Mouse (Mus musculus) layer of hippocampus, postnatal 14 days (tissue): ENCODE results near the gene P2rx7. TPM values are rescaled to one million over a fixed set of nuclear protein-coding genes. Genes with fewer than 3 reads are reported as not detected.
"Not testable (repeated sequence)": the region's sequence is repeated elsewhere in the genome, so short reads cannot be mapped to it uniquely, and the experiment has no call there.

Experiments used
- DNase-seq, 2 experiments: peaks; one replicate each; pipeline ENCODE4 v3.0.0; 2021 to 2022; ENCODE audit warnings: low spot score in 2 of 2, mixed read lengths in 1 of 2
- total RNA-seq, 2 experiments: library from RNA; stranded (reverse); gene quantifications; 2 replicates each; pipeline ENCODE4 v1.2.3; 2021

Gene P2rx7
- total RNA-seq, 2 experiments from 2014 or later = 7.8 TPM

DNA sequence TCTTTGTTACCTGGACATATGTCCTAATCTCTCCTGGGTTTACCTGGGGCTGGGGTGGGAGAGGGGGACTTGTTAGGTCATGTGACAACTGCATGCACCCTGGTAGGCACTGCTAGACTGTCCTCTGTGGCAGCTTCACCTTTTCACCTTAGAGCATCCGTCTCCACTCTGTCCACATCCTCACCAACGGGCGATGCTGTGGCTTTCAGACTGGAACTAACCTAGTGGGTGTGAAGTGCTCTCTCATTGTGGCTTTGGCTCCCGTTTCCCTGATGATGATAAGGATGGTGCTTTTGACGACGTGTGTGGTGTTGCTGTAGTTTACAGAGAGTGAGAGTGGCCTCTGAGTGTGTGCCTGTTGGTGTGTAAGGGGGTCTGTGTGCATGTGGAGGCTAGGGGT lies 1.6 kb downstream of the P2rx7 start:
- DNase-seq = no peak

DNA sequence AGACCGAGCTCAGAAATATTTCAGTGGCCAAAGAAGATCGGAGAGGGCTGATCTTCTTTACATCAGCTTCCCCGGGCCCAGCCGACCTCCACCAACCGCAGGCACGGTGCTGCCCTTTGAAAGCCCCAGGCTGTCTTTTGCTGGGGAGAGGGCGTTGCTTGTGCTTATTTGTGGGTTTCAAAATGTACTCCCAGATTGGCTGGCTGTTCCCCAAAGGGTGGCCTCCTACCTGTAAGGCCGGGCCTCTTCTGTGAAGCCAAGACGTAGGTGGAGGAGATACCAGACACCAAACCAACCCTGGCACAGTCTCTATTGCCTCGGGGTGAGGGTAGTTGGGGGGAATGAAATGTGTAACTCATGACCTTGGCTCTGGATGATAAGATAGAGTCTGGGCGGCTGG lies 2.3 kb downstream of the P2rx7 start:
- DNase-seq = no peak

DNA sequence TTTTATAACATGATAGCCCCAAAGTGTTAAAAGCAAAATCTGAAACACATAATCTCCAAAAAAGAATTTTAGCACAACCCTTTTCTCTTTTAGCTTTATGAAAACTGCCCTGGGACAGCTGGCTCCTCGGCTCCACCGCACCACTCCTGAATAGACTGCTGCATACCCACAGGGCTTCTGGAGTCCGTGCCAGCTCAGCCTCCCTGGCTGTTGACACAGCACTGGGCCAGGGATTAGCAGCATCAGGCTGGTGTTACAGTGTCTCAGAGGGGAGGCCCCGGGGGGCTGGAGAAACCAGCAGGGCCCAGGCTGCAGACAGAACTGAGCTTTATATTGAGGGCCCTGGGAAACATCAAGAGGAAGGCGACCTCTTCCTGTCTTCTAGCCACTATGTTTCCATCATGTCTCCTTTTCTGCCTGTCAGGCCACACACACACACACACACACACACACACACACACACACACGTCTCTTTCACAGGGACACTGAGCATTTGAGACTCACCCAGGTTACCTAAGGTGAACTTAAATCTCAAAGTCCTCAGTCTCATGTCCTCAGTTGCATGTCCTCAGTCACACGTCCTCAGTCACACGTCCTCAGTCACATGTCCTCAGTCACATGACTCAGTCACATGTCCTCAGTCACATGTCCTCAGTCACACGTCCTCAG lies 3.7 kb downstream of the P2rx7 start:
- DNase-seq = no peak

DNA sequence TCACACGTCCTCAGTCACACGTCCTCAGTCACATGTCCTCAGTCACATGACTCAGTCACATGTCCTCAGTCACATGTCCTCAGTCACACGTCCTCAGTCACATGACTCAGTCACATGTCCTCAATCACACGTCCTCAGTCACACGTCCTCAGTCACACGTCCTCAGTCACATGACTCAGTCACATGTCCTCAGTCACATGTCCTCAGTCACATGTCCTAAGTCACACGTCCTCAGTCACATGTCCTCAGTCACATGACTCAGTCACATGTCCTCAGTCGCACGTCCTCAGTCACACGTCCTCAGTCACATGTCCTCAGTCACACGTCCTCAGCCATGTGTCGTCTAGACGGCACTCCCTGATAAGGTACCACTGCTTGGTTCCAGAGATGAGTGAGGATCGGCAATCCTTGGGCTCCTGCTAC lies 4.3 kb downstream of the P2rx7 start:
- not testable (repeated sequence) for DNase-seq

DNA sequence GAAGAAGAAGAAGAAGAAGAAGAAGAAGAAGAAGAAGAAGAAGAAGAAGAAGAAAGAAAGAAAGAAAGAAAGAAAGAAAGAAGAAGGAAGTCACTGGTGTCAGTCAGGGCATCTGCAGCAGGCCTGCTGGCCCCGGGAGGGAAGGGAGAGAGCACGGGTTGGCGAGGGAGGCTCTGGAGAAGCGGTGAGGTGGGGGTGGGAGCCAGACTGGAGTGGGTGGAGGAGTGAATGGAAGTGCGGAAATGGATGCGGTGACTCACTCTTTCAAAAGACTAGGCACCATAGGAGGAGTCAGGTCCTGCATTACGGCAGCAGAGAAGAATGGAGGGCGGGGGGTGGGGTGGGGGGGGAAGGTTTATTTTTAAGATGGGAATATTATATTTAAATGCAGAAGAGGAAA lies 5.6 kb downstream of the P2rx7 start:
- no peak for DNase-seq

DNA sequence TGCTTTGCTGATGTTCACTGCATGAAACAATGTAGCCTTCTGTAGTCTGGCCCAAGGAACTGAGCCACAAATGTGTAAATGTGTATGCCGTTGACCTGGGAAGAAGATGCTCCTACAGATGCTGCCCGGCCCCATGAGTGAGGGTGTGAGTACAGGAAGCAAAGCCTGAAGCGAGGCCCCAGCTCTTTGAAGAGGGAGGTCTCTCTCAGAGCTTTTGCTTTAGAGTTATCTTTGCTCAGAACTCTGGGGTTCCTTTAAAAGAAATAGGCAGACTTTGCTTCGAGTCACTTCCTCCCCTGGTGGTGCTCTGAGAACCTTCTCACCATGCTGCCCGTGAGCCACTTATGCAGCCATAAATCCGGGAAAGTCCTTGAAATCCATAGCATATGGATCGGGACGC lies 6.4 kb downstream of the P2rx7 start:
- no peak for DNase-seq

DNA sequence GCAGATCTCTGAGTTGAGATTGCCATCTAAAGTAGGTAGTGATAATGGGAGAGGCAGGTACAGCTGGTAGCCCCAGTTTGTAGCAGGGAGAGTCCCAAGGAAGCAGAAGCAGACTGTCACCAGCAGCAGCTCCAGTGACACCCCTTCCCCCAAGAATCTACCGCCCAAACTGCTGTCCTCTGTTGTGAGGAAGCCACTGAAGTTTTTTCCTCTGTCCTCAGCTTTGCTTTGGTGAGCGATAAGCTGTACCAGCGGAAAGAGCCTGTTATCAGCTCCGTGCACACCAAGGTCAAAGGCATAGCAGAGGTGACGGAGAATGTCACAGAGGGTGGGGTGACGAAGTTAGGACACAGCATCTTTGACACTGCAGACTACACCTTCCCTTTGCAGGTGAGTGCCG lies 8.8 kb downstream of the P2rx7 start:
- DNase-seq = no peak

DNA sequence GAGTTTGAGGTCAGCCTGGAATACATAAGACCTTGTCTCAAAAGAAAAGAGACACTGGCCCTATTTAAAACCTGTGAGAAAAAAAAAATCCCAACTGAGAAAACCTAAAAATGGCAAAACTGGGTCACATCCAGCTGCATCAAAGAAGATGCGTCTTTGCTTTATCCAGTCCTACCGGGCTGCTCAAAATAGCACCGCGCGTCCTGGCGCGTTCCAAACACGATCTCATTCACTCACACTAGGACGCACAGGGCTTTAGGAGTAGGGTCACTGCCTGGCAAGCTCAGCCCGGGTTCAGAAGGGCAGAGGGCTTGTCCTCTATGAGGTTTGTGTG lies 9.4 kb downstream of the P2rx7 start:
- DNase-seq = no peak

DNA sequence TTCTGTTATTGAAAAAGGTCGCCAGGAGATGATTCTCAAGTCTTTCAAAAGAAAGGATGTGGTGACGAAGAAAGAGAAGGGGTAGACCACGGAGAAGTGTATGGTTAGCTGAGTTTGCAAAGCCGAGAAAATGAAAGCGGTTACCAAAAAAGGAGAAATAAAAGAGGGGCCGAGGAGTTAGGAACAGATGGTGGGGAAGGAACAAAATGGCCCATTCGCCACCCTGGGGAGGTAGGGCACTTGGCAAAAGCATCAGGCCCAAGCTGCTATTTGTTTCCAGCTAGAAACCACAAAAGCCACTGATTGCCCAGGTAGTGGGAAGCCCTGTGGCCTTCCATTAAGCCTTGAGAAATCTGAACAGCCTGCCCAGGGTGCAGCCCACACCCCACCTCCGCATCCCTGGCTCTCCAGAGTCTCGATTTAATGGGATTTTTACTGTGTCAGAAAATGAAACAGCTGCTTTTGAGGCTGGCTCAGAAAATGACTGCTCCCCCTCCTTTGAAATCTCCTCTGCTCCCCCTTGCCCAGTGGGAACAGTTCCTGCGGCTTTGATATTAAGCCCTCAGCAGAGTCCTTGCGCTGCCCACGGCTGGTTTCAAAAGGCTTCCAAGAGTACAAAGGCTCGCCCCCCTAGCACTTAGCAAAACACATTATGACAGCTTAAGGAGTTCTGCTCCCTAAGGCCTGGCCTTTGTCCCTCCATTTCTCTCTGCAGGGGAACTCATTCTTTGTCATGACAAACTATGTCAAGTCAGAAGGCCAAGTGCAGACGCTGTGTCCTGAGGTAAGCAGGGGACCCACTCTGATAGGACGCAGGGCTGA lies 9.9 kb downstream of the P2rx7 start:
- DNase-seq = no peak

DNA sequence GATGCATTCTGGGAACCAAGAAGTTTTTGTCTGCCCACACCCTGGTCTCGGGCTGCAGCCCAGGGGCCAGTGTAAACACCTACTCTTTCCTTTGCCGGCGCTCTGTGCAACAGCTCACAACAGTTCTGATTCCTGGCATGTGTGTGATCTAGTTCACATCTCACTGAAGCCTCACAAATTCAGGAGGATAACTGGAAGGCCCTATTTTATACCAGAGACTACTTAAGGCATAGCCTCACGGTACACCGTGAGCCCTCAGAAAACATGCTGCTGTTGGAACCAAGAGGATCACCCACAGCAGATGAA lies 10.5 kb downstream of the P2rx7 start:
- no peak for DNase-seq

DNA sequence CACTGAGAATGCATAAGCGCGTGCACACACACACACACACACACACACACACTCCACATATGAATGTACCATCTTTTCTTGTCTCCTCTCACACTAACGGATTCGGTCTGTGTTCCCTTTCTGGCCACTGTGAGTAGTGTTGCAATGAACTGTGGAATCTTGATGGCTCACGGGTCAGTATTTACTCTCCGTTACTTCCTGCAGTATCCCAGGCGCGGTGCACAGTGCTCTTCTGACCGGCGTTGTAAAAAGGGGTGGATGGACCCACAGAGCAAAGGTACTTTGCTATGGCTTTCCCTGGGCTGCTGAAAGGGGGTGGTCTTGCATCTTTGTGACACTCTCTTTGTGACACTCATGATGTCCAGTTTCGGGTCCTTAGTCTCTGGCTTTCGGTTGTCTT lies 13.1 kb downstream of the P2rx7 start:
- DNase-seq = no peak

DNA sequence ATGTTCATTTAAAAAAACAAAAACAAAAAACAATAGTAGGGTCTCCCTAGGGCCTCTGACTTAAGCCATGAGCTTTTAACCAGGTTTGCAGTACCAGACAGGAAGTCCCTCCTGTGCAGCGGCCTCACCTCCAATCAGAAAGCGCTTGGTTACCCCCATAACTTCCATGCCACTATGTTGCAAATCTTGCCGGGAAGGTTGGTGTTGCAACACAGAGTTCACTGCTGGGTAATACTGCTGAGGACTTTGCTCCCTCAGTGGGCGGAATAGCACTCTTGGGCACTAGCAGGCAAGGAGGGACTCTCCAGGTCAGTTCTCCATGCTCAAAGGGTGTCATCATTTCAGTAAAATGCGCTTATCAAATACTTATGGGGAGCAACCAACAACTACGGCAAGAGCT lies 18.8 kb downstream of the P2rx7 start:
- DNase-seq = no peak

DNA sequence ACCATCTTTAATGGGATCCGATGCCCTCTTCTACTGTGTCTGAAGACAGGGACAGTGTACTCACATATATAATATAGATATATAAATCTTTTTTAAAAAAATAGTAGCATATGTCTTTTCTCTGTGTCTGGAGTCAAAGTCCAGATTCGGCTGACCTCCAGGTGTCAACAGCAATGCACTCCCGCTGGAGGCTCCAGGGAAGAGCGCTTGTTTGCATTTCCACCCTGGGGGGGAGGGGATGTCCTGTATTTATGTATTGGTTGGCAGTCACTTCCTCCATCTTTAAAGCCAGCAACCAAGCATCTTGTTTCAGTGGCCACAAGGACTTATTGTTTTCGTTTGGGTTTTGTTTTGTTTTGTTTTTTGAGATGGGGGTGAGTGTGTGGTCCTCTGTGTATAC lies 21.3 kb downstream of the P2rx7 start:
- DNase-seq = no peak

DNA sequence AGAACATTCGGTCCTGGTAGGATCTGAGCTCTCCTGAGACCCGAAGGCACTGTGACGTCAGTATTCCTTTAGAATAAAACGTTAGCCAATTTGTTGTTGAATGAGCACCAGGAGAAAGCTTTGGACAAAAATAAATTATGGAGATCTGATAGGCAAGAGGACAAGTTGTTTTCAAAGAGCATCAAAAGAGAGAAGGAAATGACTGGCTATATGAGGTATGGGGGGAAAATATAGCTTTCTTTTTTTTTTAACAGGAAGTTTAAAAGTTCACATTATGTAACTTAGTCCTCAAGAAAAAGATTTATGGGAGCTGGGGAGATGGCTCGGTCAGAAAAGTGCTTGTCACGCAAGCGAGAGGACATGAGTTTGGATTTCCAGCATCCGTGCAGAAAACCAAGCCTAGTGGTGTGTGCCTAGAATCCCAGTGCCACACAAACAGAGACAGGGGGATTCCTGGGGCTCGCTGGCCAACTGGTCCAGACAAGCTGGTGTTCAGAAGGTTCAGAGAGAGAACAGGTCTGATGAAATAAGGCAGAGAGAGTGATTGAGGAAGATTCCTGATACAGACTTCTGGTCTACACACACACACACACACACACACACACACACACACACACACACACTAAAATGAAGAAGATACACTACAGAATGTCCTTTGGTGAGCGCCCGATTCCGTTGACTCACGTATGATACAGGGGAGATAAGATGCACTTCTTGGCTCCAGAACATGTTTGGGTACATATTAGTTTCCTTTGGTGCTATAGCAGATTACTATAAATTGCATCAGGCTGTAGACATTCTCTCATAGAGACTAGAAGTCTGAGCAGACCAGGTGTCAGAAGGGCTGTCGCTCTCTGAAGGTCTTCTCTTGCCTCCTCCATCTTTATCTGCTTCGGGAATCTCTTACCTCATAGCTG lies 25.5 kb downstream of the P2rx7 start:
- DNase-seq = no peak

DNA sequence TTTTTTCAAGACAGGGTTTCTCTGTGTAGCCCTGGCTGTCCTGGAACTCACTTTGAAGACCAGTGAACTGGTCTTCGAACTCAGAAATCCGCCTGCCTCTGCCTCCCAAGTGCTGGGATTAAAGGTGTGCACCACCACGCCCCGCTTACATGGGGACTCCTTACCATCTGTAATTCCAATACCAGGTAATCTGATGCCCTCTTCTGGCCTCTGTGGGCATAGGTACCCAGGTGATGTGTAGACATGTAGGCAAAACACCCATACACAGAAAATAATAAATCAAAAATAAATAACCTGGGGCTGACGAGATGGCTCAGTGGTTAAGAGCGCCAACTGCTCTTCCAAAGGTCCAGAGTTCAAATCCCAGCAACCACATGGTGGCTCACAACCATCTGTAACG lies 27.9 kb downstream of the P2rx7 start:
- DNase-seq = not testable (repeated sequence)

DNA sequence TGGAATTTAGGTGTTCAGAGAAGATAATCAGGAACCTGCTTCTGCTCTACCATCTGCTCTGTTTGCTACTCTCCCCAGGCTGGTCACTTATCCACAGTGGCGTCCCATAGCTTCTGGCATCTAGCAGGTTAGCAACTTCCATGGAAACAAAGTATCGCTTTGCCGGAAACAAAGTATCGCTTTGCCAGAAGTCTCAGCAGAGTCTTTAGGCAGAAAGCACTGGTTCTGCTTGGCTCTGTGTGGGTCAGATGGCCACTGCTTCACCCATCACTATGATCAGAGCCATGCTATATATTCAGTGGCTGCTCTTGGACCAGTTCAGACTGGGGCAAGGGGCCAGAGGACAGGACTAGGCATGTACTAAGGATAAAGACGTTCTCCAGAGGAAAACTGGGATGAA lies 28.6 kb downstream of the P2rx7 start:
- DNase-seq = no peak

DNA sequence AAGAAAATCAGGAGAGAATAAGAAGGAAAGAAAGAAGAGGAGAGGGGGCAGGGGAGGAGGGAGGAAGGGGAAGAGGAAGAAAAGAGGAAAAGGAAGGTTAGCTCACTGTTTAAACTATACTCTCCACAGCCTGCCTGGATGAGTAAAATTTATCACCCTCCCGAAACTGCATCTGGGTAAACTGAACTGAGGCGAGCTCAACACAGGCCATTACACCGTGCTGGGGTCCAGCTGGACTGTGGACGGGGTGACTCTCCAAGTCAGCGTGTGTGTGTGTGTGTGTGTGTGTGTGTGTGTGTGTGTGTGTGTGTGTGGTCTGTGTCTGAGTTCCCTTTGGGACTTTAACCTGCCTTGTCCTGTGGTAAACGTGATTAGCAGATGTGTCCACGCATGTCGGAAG lies 32.3 kb downstream of the P2rx7 start:
- DNase-seq = no peak

DNA sequence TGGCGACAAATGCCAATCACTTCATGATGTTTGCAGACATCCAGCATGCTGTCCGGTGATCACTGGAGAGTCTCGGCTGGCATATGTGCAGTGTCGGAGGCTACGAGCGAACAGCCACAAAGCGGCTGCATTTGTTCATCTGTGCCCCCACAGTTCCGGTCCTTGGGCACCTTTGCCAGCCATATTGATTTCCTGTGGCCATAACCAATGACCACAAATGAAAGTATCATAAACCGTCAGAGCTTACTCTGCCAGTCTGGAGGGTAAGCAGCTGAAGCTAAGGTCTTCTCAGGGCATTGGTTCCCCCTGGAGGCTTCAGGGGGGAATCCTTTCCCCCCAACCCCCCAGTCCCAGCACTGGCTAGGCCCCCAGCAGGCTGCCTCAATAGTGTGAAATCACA lies 34.3 kb downstream of the P2rx7 start:
- DNase-seq = no peak

DNA sequence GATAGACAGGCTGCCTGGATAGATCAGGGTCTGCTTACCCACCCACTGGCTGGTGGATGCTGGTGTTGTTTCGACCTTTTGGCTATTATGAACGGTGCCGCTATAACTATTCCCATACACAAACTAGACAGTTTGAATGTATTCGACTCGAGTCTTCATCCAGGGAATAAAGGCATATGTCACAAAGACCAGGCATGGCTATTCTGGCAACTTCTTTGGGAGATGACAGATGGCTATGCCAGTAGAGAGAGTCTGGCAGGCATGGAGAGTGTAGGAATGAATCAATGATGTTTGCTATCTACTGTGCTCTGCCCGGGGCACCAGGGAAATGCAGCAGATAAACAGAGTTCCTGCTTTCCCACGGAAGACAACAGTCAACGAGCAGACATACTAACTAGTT lies 36.2 kb downstream of the P2rx7 start:
- peak; percentile 43 to 67 for DNase-seq

DNA sequence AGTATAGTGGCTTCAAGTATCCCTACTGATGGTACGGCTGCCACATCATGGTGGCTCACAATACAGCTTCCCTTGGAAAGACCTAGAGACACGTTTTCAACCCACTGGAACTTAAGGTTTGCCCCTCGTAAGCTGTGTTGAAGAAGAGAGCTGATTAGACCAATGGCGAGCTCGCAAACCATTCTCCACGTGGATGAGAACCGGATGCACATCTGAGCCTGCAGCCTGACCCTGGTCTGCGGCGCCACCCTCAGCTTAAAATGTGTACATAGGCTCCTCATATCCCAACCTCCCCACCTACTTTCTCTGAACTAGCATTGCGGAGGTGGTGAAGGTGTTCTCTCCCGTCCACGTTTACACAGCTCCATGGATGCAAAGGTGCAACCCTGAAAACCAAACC lies 37.6 kb downstream of the P2rx7 start:
- no peak for DNase-seq

DNA sequence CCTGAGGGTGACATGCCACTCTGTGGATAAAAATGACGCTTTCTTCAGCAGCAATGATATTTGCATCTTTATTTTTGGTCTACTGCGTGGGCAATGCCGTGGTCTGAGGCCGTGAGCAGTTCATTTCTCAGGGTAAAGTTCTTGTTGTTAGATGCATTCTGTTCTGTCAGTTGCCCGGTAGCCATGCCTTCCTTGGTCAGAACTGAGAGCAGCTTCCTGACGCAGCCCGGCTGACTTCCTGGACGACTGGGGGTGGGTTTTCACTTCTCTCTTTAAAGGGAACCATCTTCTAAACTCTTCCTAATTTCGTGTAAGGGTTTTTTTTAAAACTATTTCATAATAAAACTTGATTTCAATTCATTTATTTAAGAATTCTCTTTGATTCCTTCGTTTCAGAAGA lies 40.2 kb downstream of the P2rx7 start:
- no peak for DNase-seq

DNA sequence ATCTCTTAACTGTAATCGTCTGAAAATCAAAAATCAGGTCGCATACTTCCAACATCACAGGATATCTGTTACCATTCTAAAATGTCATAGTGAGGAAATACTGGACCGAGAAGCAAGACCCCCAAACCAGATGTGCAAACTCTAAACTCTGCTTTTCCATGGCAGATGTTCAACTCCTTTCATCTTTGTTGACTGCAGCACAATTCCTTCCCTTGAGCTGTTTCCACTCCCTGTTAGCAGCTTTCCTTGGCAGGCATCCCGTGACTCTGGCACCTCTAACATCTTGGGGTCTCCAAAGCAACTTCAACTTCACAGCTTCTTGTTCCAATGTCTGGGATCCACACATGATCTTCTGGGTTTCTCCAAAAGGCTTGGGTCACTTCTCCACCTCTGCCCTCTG lies 43.7 kb downstream of the P2rx7 start:
- no peak for DNase-seq
